Mouse (Mus musculus) mesoderm, embryonic 11.5 days (tissue): ENCODE data around the gene Dtx1.

Source experiments
- DNase-seq: peaks from one replicate; pipeline ENCODE4 v3.0.0-alpha.2; 2012; ENCODE audit warnings: low read depth, low spot score

Gene Dtx1

GRCm38 (mm10) chr5:120643365-120644085 lies 68.2 kb downstream of the Dtx1 start:
- DNase-seq: no peak

- DNase-seq: no peak
These were observed 71.6 kb downstream of the Dtx1 start for GRCm38 (mm10) chr5:120640094-120640493.

GRCm38 (mm10) chr5:120635633-120636032 lies 76.1 kb downstream of the Dtx1 start:
- DNase-seq: no peak

- no peak for DNase-seq
These were observed 76.9 kb downstream of the Dtx1 start for GRCm38 (mm10) chr5:120634860-120635259.

- DNase-seq: no peak
These were observed 77.6 kb downstream of the Dtx1 start, which contains the start of gene Cfap73 for GRCm38 (mm10) chr5:120634131-120634530. Cfap73 (minus strand) TSS chr5:120634235.

- DNase-seq: no peak
These were observed 79.8 kb downstream of the Dtx1 start for GRCm38 (mm10) chr5:120631892-120632291.

GRCm38 (mm10) chr5:120631128-120631527 lies 80.6 kb downstream of the Dtx1 start:
- DNase-seq: no peak
